Mouse (Mus musculus): ENCODE data around the gene Galntl6.
A peak's percentile ranks its signal among the peaks of the same experiment; 100 is the strongest.

The Galntl6 gene

DNA sequence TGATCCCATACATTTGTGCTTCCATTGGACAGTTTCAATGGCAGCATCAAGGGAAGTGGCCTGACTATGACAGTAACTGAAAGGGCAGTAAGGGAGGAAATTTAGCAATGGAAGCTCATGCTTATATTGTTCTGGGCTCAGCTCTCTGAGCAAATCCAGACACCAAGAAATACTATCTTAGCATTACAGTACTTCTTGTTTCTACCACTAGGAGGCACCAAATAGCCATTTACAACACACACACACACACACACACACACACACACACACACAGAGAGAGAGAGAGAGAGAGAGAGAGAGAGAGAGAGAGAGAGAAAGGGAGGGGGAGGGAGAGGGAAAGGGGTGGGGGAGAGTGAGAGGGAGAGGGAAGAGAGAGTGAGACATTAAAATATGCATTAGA is 1023.6 kb downstream of the Galntl6 start:
- Histone ChIP-seq H3K27me3 (ENCODE audit: insufficient read depth, low read length) (no peaks in the 10 kb centered on the region), H3K4me1 (replicated peaks; ENCODE audit: low read depth, low read length) (no peaks in the 10 kb centered on the region), H3K9me3 (ENCODE audit: low read length) (peaks cover 5% of the 10 kb centered on the region; the same call in 1 of the 2 replicates), H3K4me3 (replicated peaks; ENCODE audit: low read length) (no peak overlapping the region), H3K36me3 (ENCODE audit: insufficient read depth, low read length) (no peaks in the 10 kb centered on the region)
- TF ChIP-seq NANOG (IDR thresholded peaks at IDR 0.05; ENCODE audit: borderline replicate concordance, low read length) (no peak), CTCF (conservative IDR thresholded peaks at IDR 0.05; ENCODE audit: low read length) (peak; percentile 45)

DNA sequence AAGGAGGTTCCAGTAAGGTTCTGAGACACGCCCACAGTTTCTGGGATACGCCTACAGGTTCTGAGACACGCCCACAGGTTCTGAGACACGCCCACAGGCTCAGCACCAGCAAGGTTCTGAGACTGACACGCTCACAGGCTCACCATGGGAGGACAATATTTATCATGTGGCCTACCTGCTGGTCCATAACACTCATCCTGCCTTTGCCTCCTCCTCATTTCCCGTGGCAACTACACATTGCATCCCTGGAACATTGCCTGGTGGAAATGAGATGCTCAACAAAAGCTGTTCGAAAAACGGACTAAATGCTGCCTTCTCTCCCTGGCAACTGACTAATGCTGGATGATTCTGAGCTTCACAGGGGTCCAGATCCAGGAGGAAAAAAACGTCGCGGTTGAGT is 1033.0 kb downstream of the Galntl6 start:
- Histone ChIP-seq H3K27me3 (ENCODE audit: insufficient read depth, low read length) (no peaks in the 10 kb centered on the region), H3K9me3 (ENCODE audit: low read length) (peaks cover 13% of the 10 kb centered on the region)

DNA sequence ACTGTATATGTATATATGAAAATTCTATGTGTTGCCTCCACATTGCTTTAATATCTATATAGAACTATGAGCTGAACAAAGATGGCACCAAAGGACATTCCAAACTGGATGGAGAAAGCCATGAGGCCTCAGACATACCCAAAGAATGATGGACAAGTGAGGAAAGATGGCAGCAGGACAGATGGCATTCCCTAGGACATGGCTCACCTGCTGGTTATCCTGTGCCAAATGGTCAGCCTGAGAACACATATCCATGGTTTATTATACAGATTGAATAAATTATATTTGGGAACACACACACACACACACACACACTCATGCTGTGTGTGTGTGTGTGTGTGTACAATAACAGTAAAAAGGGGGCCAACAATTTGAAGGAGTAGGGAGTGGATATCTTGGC is 1063.4 kb downstream of the Galntl6 start:
- H3K9me3 ChIP-seq (ENCODE audit: low read length) = no peaks in the 10 kb centered on the region
- no peak overlapping the region for H3K4me3 ChIP-seq (replicated peaks; ENCODE audit: low read length)
- no peaks in the 10 kb centered on the region for H3K27me3 ChIP-seq (ENCODE audit: insufficient read depth, low read length)
- H3K4me1 ChIP-seq (replicated peaks; ENCODE audit: low read depth, low read length) = no peaks in the 10 kb centered on the region
- TF ChIP-seq CTCF (conservative IDR thresholded peaks at IDR 0.05; ENCODE audit: low read length) (no peak), POU5F1 (IDR thresholded peaks at IDR 0.05; ENCODE audit: borderline replicate concordance, low read length) (no peak)
- H3K36me3 ChIP-seq (ENCODE audit: insufficient read depth, low read length) = no peaks in the 10 kb centered on the region

More for the DNA sequence above, 1033.0 kb downstream of the Galntl6 start:
- H3K4me1 ChIP-seq (replicated peaks; ENCODE audit: low read depth, low read length) = no peaks in the 10 kb centered on the region
- H3K36me3 ChIP-seq (ENCODE audit: insufficient read depth, low read length) = no peaks in the 10 kb centered on the region
- TF ChIP-seq NANOG (IDR thresholded peaks at IDR 0.05; ENCODE audit: borderline replicate concordance, low read length) = no peak
- TF ChIP-seq CTCF (conservative IDR thresholded peaks at IDR 0.05; ENCODE audit: low read length) = no peak
- TF ChIP-seq POU5F1 (IDR thresholded peaks at IDR 0.05; ENCODE audit: borderline replicate concordance, low read length) = no peak
- no peak overlapping the region for H3K4me3 ChIP-seq (replicated peaks; ENCODE audit: low read length)

DNA sequence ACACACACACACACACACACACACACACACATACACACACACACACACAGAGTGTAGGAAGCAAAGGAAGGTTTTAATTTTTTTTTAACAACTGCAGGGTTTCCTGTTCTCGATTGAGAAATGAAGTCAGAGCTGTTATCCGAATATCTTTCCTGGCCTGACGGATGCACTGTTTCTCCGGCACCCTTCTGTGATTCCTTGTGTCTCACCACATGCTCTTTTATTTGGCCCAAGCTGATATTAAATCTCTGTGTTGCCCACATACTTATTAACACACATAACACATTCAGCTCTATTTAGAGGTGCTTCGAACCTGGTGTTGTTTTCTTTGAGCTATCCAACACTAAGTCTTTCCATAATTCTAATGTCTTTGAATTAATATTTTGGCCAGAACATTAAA is 1069.0 kb downstream of the Galntl6 start:
- no peaks in the 10 kb centered on the region for H3K36me3 ChIP-seq (ENCODE audit: insufficient read depth, low read length)
- H3K4me1 ChIP-seq (replicated peaks; ENCODE audit: low read depth, low read length) = no peaks in the 10 kb centered on the region
- TF ChIP-seq NANOG (IDR thresholded peaks at IDR 0.05; ENCODE audit: borderline replicate concordance, low read length) = no peak
- no peak for TF ChIP-seq CTCF (conservative IDR thresholded peaks at IDR 0.05; ENCODE audit: low read length)
- TF ChIP-seq POU5F1 (IDR thresholded peaks at IDR 0.05; ENCODE audit: borderline replicate concordance, low read length) = no peak
- no peaks in the 10 kb centered on the region for H3K27me3 ChIP-seq (ENCODE audit: insufficient read depth, low read length)
- 0 out of 2 replicates have a peak, but pooled peaks cover 2% of the 10 kb centered on the region for H3K9me3 ChIP-seq (ENCODE audit: low read length)
- H3K4me3 ChIP-seq (replicated peaks; ENCODE audit: low read length) = no peak overlapping the region

DNA sequence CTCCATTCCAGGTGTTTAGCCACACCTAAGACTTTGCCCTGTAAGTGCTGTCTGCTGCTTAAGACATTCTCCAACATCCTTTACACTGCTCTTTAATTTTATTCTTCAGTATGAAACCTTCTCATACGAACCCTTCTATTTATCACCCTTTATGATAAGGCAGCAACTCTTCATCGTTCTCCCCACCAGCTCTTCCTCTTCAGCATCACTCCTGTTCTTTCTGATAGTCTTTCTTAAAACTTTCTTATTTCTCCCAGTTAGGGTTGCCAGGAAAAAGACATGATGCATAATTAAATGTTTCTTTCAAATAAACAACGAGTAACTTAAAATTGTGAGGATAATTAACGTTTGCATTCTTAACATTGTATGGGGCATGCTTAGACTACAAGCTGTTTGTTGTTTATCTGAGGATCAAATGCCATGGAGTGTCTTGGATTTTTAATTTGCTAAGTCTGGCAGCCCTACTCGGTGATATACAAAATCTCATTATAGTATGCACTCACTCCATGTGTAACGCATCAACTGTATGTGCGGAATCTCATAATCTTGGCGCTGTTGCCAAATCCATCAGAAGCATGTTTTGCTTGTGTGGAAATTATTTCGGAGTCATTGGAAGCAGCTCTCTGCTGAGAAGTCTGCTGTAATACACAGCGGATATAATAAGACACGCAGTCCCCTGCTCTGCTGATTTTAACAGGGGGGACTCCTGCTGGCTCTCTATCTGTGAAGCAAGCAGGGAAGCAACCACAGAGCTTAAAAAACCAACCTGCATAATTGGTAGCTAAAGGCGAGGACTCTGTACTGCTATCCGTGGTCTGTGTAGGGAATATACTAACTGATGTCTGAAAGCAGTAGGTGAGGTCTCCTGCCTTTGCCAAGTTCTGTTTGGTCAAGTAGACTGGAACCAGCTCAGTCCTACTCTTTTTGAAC is 1069.7 kb downstream of the Galntl6 start:
- Histone ChIP-seq H3K4me3 (replicated peaks; ENCODE audit: low read length) (no peak overlapping the region), H3K27me3 (ENCODE audit: insufficient read depth, low read length) (no peaks in the 10 kb centered on the region), H3K9me3 (ENCODE audit: low read length) (0 out of 2 replicates have a peak, but pooled peaks cover 2% of the 10 kb centered on the region), H3K36me3 (ENCODE audit: insufficient read depth, low read length) (no peaks in the 10 kb centered on the region), H3K4me1 (replicated peaks; ENCODE audit: low read depth, low read length) (no peaks in the 10 kb centered on the region)
- no peak for TF ChIP-seq NANOG (IDR thresholded peaks at IDR 0.05; ENCODE audit: borderline replicate concordance, low read length)
- TF ChIP-seq CTCF (conservative IDR thresholded peaks at IDR 0.05; ENCODE audit: low read length) = no peak
- TF ChIP-seq POU5F1 (IDR thresholded peaks at IDR 0.05; ENCODE audit: borderline replicate concordance, low read length) = no peak

DNA sequence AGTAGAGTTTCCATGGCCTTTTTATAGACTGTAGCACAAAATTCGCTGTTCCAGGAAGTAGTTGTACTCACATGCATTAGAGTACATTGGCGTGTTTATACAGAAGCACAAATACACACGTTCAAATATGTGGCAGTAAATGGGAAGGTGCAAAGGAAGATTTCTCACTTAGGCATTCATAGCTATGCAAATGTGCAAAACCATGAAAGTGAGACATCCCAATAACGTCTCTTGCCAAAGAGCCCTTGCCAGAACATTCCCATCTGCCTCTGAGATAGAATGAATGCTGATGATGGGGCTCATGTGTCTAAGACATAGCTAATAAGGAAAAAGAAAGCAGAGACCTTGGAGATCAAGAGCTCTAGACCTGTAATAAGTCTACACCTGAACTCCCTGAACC is 1071.0 kb downstream of the Galntl6 start:
- Histone ChIP-seq H3K9me3 (ENCODE audit: low read length) (0 out of 2 replicates have a peak, but pooled peaks cover 2% of the 10 kb centered on the region), H3K4me3 (replicated peaks; ENCODE audit: low read length) (no peak overlapping the region), H3K4me1 (replicated peaks; ENCODE audit: low read depth, low read length) (no peaks in the 10 kb centered on the region), H3K27me3 (ENCODE audit: insufficient read depth, low read length) (no peaks in the 10 kb centered on the region), H3K36me3 (ENCODE audit: insufficient read depth, low read length) (no peaks in the 10 kb centered on the region)
- no peak for TF ChIP-seq NANOG (IDR thresholded peaks at IDR 0.05; ENCODE audit: borderline replicate concordance, low read length)
- no peak for TF ChIP-seq CTCF (conservative IDR thresholded peaks at IDR 0.05; ENCODE audit: low read length)
- TF ChIP-seq POU5F1 (IDR thresholded peaks at IDR 0.05; ENCODE audit: borderline replicate concordance, low read length) = no peak

DNA sequence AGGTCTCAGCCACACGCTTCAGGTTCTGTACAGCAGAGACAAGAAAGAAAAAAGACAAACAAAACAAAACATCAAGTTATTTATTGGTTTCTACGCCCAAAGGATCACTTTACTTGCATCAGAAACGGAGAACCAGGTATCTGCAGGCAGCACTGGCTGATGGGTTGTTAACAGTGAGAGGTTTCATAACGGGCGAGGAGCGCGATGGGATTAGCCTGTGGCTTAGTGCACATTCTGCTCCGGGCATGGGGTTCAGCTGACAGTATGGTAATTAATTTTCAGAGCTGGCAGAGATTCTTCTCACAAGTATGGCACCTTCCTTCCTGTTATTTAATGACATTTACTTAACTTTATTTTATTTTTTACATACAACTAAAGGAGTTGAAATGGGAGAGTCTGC is 1075.1 kb downstream of the Galntl6 start:
- no peak for TF ChIP-seq NANOG (IDR thresholded peaks at IDR 0.05; ENCODE audit: borderline replicate concordance, low read length)
- no peak for TF ChIP-seq CTCF (conservative IDR thresholded peaks at IDR 0.05; ENCODE audit: low read length)
- TF ChIP-seq POU5F1 (IDR thresholded peaks at IDR 0.05; ENCODE audit: borderline replicate concordance, low read length) = no peak
- Histone ChIP-seq H3K27me3 (ENCODE audit: insufficient read depth, low read length) (no peaks in the 10 kb centered on the region), H3K4me3 (replicated peaks; ENCODE audit: low read length) (no peak overlapping the region), H3K4me1 (replicated peaks; ENCODE audit: low read depth, low read length) (no peaks in the 10 kb centered on the region), H3K9me3 (ENCODE audit: low read length) (0 out of 2 replicates have a peak, but pooled peaks cover 2% of the 10 kb centered on the region), H3K36me3 (ENCODE audit: insufficient read depth, low read length) (no peaks in the 10 kb centered on the region)

DNA sequence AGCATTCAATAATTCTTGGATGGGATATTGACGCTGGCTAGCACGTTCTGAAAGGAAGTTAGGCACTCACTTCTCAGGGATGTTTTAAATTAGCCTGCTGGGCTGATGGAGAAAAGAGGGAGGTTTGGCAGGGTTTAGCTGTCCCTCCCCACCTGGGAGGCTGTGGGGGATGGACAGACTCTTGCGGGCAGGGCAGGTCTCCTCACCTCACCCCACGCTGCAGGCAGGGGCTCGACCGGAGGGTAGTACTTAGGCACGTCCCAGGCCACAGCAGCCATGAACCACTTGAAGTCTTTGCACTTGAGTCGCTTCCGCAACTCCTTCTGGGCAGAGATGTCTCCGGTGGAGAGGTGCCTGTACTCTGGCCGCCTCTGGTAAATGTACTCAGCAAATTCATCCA is 1075.5 kb downstream of the Galntl6 start:
- no peaks in the 10 kb centered on the region for H3K4me1 ChIP-seq (replicated peaks; ENCODE audit: low read depth, low read length)
- TF ChIP-seq NANOG (IDR thresholded peaks at IDR 0.05; ENCODE audit: borderline replicate concordance, low read length) (no peak), POU5F1 (IDR thresholded peaks at IDR 0.05; ENCODE audit: borderline replicate concordance, low read length) (no peak), CTCF (conservative IDR thresholded peaks at IDR 0.05; ENCODE audit: low read length) (no peak)
- 0 out of 2 replicates have a peak, but pooled peaks cover 2% of the 10 kb centered on the region for H3K9me3 ChIP-seq (ENCODE audit: low read length)
- no peaks in the 10 kb centered on the region for H3K36me3 ChIP-seq (ENCODE audit: insufficient read depth, low read length)
- no peak overlapping the region for H3K4me3 ChIP-seq (replicated peaks; ENCODE audit: low read length)
- H3K27me3 ChIP-seq (ENCODE audit: insufficient read depth, low read length) = no peaks in the 10 kb centered on the region

Data from E14TG2a.4 (cell line).